Mouse (Mus musculus) megakaryocyte, embryonic 14.5 days (primary cell): ENCODE measurements around the gene Clec1b.

Experiments used
- FLI1 ChIP-seq: IDR thresholded peaks from 2 replicates; pipeline ENCODE4 v1.6.1; 2012; ENCODE audit warnings: low read length, inconsistent platforms, mixed read lengths
- GATA1 ChIP-seq: IDR thresholded peaks from 3 replicates; pipeline ENCODE4 v1.6.1; 2012; ENCODE audit warnings: mixed read lengths, low read length, inconsistent platforms, borderline replicate concordance

DNA sequence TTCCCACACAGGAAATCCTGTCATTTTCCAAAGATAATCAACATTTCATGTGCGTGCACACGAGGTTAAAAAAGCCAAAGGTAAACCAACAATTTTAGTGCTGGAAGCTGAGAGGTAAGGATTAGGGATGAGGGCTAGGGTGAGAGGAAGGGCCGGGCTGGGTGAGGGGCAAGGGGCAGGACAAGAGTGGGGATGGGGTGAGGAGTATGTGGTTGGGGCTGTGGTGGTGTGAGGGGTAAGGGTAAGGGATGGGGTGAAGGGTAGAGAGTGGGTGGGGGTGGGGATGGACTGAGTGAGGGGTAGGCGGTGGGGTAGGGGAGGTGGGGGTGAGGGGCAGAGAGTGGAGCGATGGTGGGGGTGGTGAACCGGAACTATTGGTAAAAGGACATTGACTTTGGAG is 3.4 kb upstream of the Clec1b start:
- TF ChIP-seq GATA1 (no peak), FLI1 (no peak)
